In the genomic region with DNA sequence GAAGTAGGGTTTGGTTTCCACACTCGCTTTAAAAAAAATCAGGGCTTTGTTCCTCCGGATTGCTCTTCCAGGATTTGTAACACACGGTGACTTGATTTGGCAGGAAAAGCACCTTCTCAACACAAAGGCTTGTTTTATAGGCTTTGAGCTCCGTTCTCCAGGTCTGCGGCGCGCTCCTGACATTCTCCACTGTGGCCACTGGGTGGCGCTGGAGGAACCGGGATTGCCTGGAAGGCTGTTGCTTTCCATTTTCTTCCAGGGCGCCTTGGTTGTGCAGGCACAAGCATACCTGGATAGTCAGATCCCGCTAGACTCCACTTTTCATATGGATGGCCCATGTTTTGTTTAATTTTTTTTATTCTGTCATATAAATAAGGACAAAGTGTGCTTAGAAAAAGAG, we compare ENCODE assay signal across 7 mouse cellular contexts. TPM values are rescaled to one million over a fixed set of nuclear protein-coding genes. Genes with fewer than 3 reads are reported as not detected.
A peak's percentile ranks its signal among the peaks of the same experiment; 100 is the strongest.
DNase-seq lines count a peak whose midpoint lies in the region; ATAC-seq and TF ChIP-seq lines count a peak whose summit lies in the region.

No protein-coding gene starts in this region.

- no peak overlapping the region for H3K4me3 ChIP-seq in intestine, postnatal 0 days (ENCODE audit: low read depth, low read length)
- H3K4me3 ChIP-seq in midbrain, embryonic 16.5 days (ENCODE audit: low read depth, low read length): no peak overlapping the region; the same call in 1 of the 2 replicates

- peak; percentile 95 for TF ChIP-seq CTCF in intestine, postnatal 0 days (IDR thresholded peaks at IDR 0.05; ENCODE audit: low read depth)

- no peak overlapping the region for H3K4me2 ChIP-seq in intestine, postnatal 0 days (replicated peaks; ENCODE audit: low read depth)
- peak overlapping the region; percentile 49 for H3K4me2 ChIP-seq in midbrain, embryonic 16.5 days (ENCODE audit: low read length)

- WGBS in intestine, postnatal 0 days: 6% methylated on average over 11 of the region's 11 CpGs
- 8% methylated on average over 11 of the region's 11 CpGs for WGBS in midbrain, embryonic 16.5 days

- H3K27ac ChIP-seq in intestine, postnatal 0 days (ENCODE audit: low read depth, low read length): no peak overlapping the region
- H3K27ac ChIP-seq in midbrain, embryonic 16.5 days (ENCODE audit: low read length): no peak overlapping the region

- H3K27me3 ChIP-seq in intestine, postnatal 0 days (replicated peaks; ENCODE audit: control insufficient read depth, insufficient read depth, low read length): no peaks in the 10 kb centered on the region
- no peaks in the 10 kb centered on the region for H3K27me3 ChIP-seq in midbrain, embryonic 16.5 days (ENCODE audit: control insufficient read depth, insufficient read depth, low read depth, low read length)

- H3K9me3 ChIP-seq in intestine, postnatal 0 days (ENCODE audit: control insufficient read depth): no peaks in the 10 kb centered on the region
- H3K9me3 ChIP-seq in midbrain, embryonic 16.5 days (replicated peaks; ENCODE audit: control insufficient read depth, low read length, poor library complexity, severe bottlenecking): no peaks in the 10 kb centered on the region

- H3K36me3 ChIP-seq in intestine, postnatal 0 days (ENCODE audit: control insufficient read depth, insufficient read depth): no peaks in the 10 kb centered on the region
- H3K36me3 ChIP-seq in midbrain, embryonic 16.5 days (ENCODE audit: control insufficient read depth, insufficient read depth, low read length): no peaks in the 10 kb centered on the region

- H3K4me1 ChIP-seq in intestine, postnatal 0 days (replicated peaks; ENCODE audit: control insufficient read depth, insufficient read depth, low read length): no peaks in the 10 kb centered on the region
- peaks cover 4% of the 10 kb centered on the region for H3K4me1 ChIP-seq in midbrain, embryonic 16.5 days (ENCODE audit: control insufficient read depth, insufficient read depth, low read length)

- intact Hi-C loops in gastrocnemius, postnatal 36 days (cut with DNase I): loop anchor here (5.0 kb wide), 2 partner anchors 104 to 274 kb away; no protein-coding TSS in a partner anchor
- intact Hi-C loops in left cerebral cortex, postnatal 36 days (cut with DNase I): loop anchor here (1.0 to 5.0 kb wide), 2 partner anchors 99 to 273 kb away; no protein-coding TSS in a partner anchor

- peak; percentile 60 for DNase-seq in adrenal gland, adult 8-10 months
- peak; percentile 84 for DNase-seq in embryo, embryonic 11 days
- peak; percentile 76 to 84 for DNase-seq in gastrocnemius, postnatal 36 days
- peak; percentile 89 to 90 for DNase-seq in left cerebral cortex, postnatal 36 days (ENCODE audit: low spot score in 2 of 2)
- DNase-seq in spleen, postnatal 36 days (ENCODE audit: low spot score in 2 of 2): peak; percentile 11

- peak; percentile 43; the same call in 1 of the 2 replicates for ATAC-seq in intestine, postnatal 0 days
- ATAC-seq in midbrain, embryonic 16.5 days: peak; percentile 72

- H3K9ac ChIP-seq in intestine, postnatal 0 days (ENCODE audit: low read depth, low read length): no peak overlapping the region
- H3K9ac ChIP-seq in midbrain, embryonic 16.5 days (ENCODE audit: low read depth, low read length): no peak overlapping the region

RNA-seq across cellular contexts. Expression of a gene that starts 29.7 kb away (rescaled TPM):
- 10 to 100 TPM; 12.9 to 14.0 (median 13.4) TPM for total RNA-seq in adrenal gland, adult 8-10 months (2022)
- total RNA-seq in gastrocnemius, postnatal 36 days (2021): 1 to 10 TPM; 5.0 TPM
- polyA plus RNA-seq in intestine, postnatal 0 days (2015; fragmentation: Nextera tagmentation; extraction: Ambion mirVana): 15.3 and 15.4 TPM in 2 replicates
- 10 to 100 TPM; 16.6 to 20.6 TPM for total RNA-seq in left cerebral cortex, postnatal 36 days (2021)
- polyA plus RNA-seq in midbrain, embryonic 16.5 days (2015; fragmentation: Nextera tagmentation; extraction: Ambion mirVana): 32.7 and 39.0 TPM in 2 replicates

Comparison
In these comparisons a context has a peak if more than half of its experiments do, and no peak if none do; other contexts are left out.
1. DNase-seq: peak in every context shown above with its lines; median percentile 90 in left cerebral cortex, postnatal 36 days; 84 in embryo, embryonic 11 days; 80 in gastrocnemius, postnatal 36 days; 60 in adrenal gland, adult 8-10 months; 11 in spleen, postnatal 36 days.